Mouse (Mus musculus) kidney, postnatal 10 days (tissue): ENCODE results near the gene Olfr1346.

Experiments used
- DNase-seq: peaks from one replicate; pipeline ENCODE4 v3.0.0; 2021; ENCODE audit warnings: mixed read lengths

Olfr1346 gene

GRCm38 (mm10) chr7:6466951-6467350, at the start of gene Olfr1346:
TSS of gene Olfr1346 (plus strand) at chr7:6467101.
- DNase-seq: no peak

- no peak for DNase-seq
Observed at GRCm38 (mm10) chr7:6419894-6420293, 47.0 kb upstream of the Olfr1346 start.

GRCm38 (mm10) chr7:6429381-6429780, 37.5 kb upstream of the Olfr1346 start:
- DNase-seq: no peak

DNA sequence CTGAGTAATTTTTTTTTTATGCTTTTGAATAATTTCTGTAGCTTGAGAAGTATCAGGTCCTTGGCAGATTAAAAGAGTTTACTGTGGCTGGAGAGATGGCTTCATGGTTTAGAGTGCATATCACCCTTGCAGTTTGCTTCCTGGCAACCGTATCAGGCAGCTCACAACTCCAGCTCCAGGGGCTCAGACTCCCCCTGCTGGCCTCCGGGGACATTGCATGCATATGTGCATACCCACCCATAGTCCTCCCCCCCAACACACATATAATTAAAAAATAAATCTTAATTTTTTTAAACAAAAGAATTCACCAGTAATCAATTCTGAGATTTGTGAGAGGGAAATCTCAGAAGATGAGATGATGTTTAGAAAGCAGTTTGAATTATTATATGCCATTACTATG, 36.6 kb upstream of the Olfr1346 start:
- peak; percentile 48 for DNase-seq

- DNase-seq: no peak
Observed at GRCm38 (mm10) chr7:6438388-6438787, 28.5 kb upstream of the Olfr1346 start, which contains the start of gene Olfr1344. TSS of gene Olfr1344 (plus strand) at chr7:6438688.

GRCm38 (mm10) chr7:6441173-6441572, 25.7 kb upstream of the Olfr1346 start:
- no peak for DNase-seq

DNA sequence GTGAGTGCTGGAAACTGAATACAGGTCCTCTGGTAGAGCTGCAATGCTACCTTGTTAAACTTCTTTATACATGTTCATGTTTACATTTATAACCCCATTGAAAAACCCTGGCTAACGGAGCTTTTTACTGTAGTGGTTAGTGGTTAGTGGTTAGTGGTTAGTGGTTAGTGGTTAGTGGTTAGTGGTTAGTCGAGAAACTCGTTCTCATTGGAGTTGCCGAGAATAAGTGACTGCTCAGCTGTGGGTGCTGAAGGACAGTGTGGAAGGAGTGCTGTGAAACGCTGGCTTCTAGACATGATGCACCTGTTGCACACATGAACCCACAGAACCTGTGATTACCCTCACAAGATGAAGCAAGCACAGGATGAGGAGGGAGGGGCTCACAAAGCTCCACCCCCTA, 19.1 kb upstream of the Olfr1346 start:
- DNase-seq: no peak

- DNase-seq: no peak
Observed at GRCm38 (mm10) chr7:6455868-6456267, 11.0 kb upstream of the Olfr1346 start, which contains the start of gene Olfr1336. TSS of gene Olfr1336 (plus strand) at chr7:6456168.

DNA sequence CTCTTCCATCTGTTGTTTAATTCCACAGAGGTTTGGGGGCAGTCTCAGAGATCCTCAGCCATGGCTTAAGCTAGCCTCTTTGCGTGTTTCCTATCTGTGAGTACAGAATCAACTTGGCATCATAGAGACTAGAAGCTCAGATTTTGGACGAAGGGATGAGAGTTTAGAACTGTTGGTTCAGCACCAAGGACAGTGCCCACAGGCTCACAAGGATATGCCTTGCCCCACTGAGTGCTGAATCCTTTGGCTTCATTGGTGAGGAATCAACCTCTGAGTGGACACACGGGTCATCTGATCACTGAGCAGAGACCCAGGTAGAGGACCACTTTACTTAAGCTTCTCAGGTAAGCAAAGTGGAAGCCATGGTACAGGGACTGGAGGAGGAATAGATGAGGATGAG, 10.5 kb upstream of the Olfr1346 start:
- peak; percentile 10 for DNase-seq

DNA sequence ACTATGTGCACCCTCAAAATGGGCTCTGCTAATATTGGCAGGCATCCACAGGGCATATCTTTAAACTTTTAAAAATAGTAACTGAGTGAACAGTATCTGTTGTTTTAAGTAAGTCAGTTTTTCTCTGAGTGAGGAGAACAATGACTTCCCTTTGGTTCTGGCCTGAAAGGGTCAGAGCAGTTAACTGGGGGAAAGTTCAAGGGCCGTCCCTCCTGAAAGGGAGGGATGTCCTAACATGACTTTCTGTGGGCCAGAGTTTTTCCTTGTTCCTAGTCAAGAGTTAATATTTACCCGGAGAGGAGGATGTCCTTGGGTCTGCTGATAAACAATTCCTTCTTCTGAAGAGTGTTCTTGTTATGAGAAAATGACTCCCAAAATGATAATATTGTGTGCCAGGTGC, 10.7 kb downstream of the Olfr1346 start:
- peak; percentile 6 for DNase-seq

- DNase-seq: no peak
Observed at GRCm38 (mm10) chr7:6486841-6487240, 19.9 kb downstream of the Olfr1346 start, which contains the start of gene Olfr5. TSS of gene Olfr5 (minus strand) at chr7:6486941.

GRCm38 (mm10) chr7:6499655-6500054, 32.8 kb downstream of the Olfr1346 start, which contains the start of gene Olfr1347:
TSS of gene Olfr1347 (minus strand) at chr7:6499755.
- no peak for DNase-seq

DNA sequence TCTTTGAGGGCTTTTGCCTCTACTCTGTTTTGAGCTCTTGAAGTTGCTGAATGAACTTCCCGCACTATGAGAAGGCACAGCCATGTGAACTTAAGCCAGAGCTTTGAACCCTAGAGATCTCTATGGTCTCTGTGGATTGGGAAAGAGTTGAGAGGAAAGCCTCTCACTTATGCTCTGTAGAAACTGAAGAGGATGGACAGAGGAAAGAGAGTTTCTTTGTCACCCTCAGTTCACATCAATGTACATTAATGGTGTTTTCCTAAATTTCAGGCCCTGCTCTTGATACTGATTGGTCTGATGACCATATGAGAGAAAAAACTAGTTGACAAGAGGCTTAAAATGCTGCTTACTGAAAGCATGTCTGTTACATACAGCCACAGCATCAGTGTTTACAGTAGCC, 41.7 kb downstream of the Olfr1346 start, which contains the start of gene Olfr1348:
Olfr1348 (minus strand) TSS at position 101 of the 400 bp plus-strand sequence.
- DNase-seq: no peak

GRCm38 (mm10) chr7:6521666-6522065, 54.8 kb downstream of the Olfr1346 start:
- no peak for DNase-seq

GRCm38 (mm10) chr7:6522850-6523249, 55.9 kb downstream of the Olfr1346 start, which contains the start of gene Olfr1349:
TSS of gene Olfr1349 (minus strand) at chr7:6522950.
- no peak for DNase-seq

GRCm38 (mm10) chr7:6525001-6525400, 58.1 kb downstream of the Olfr1346 start:
- DNase-seq: no peak

DNA sequence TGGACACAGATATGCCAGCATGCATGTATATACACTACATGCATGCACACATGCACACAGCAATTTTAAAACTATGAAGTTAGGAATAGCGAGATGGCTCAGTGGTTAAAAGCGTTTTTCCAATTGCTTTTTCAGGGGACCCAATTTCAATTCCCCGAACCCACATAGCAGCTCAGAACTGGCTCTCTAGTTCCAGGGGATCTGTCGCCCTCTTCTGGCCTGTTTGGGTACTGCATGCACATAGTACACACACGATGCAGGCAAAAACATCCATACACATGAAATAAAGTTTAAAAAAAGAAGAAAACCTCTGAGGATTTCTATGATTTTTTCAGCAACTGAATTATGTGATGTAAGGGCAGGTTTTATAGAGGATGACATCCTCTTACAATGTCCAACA, 59.2 kb downstream of the Olfr1346 start:
- peak; percentile 7 for DNase-seq
